Mouse (Mus musculus): ENCODE data around the gene Elavl3. TPM values are rescaled to one million over a fixed set of nuclear protein-coding genes. Genes with fewer than 3 reads are reported as not detected.

The Elavl3 gene
- polyA plus RNA-seq, 1 experiment from 2014 or later: 0.27 TPM

DNA sequence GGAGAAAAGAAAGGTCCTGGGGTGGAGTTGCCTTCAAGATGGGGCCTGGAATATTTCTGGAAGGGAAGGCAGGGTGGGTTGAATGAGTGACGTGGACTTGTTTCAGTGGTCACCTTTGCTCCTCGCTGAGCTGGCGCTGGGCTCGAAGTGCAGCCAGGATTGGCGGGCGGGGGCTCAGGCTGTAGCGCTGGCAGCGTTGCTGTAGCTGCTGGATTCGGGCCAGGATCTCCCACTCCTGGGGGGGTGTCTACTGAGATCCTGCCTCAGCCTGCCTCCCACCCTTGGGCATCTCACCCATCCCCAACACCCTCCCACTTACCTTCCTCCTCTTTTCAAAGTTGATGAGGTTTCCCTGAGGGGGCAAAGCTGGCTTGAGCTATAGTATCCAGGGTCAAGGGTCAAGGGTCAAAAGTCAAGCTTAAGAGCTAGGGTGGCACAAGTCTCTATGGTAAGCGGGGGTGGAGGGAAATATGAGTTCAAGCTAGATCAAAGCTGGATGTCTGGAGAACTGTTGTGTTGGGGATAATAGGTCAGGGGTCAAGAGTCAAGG, 75.1 kb downstream of the Elavl3 start:
- Histone ChIP-seq H3K27me3 (ENCODE audit: control insufficient read depth, insufficient read depth, low read length) (peaks cover 13% of the 10 kb centered on the region), H3K4me2 (no peak overlapping the region), H3K4me3 (ENCODE audit: low read depth, low read length) (no peak overlapping the region), H3K4me1 (ENCODE audit: control insufficient read depth, insufficient read depth, low read length) (no peaks in the 10 kb centered on the region), H3K36me3 (ENCODE audit: control insufficient read depth, insufficient read depth, low read length) (no peaks in the 10 kb centered on the region), H3K9ac (ENCODE audit: low read depth, low read length) (no peak overlapping the region), H3K27ac (ENCODE audit: low read depth, low read length) (no peak overlapping the region), H3K9me3 (replicated peaks; ENCODE audit: control insufficient read depth, low read length) (no peaks in the 10 kb centered on the region)
- WGBS (ENCODE audit: insufficient replicate concordance): 88% methylated on average over 10 of the region's 10 CpGs
- no peak for ATAC-seq (replicated peaks; ENCODE audit: insufficient number of reproducible peaks, low FRiP score, low TSS enrichment)

DNA sequence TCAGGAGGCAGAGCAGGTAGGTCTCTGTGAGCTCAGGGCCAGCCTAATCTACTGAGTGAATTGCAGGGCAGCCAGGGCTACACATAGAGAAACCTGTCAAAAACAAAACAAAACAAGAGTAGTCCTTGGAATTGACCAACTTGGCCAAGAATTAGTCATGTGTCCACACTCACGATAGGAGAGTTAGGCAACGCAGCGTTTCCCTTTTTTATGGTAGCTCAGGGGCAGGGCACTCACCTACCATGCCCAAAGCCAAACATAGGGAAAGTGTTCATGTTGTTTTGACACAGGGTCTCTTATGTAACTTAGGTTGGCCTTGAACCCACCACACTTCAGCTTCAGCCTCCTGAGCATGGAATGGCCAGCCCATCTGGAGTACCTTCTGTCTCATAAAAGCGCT, 82.5 kb downstream of the Elavl3 start:
- WGBS (ENCODE audit: insufficient replicate concordance): 80% methylated on average over 4 of the region's 4 CpGs

DNA sequence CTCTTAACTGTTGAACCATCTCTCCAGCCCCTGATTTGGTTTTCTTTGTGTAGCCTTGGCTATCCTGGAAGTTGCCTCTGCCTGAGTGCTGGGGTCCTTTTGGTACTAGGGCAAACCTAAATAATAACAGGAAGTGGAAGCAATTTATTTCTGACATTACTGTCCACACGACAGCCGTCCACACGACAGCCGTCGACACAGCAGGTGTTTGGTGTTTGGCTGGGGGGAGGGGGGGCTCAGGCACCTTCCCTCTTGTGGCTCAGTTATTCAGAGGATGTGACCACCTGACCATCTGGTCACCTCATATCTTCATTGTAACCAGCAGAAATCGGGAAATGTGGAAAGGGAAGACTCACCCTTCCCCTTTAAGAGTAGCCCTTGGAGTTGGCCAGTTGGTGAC, 82.9 kb downstream of the Elavl3 start:
- no peak for ATAC-seq (replicated peaks; ENCODE audit: insufficient number of reproducible peaks, low FRiP score, low TSS enrichment)
- Histone ChIP-seq H3K9ac (ENCODE audit: low read depth, low read length) (no peak overlapping the region), H3K4me3 (ENCODE audit: low read depth, low read length) (no peak overlapping the region), H3K4me2 (no peak overlapping the region), H3K9me3 (replicated peaks; ENCODE audit: control insufficient read depth, low read length) (no peaks in the 10 kb centered on the region), H3K4me1 (ENCODE audit: control insufficient read depth, insufficient read depth, low read length) (0 out of 2 replicates have a peak, but pooled peaks cover under 1% of the 10 kb centered on the region), H3K27ac (ENCODE audit: low read depth, low read length) (no peak overlapping the region), H3K36me3 (ENCODE audit: control insufficient read depth, insufficient read depth, low read length) (no peaks in the 10 kb centered on the region), H3K27me3 (ENCODE audit: control insufficient read depth, insufficient read depth, low read length) (no peaks in the 10 kb centered on the region)
- WGBS (ENCODE audit: insufficient replicate concordance): 57% methylated on average over 6 of the region's 6 CpGs

More for the DNA sequence above, 82.5 kb downstream of the Elavl3 start:
- no peaks in the 10 kb centered on the region for H3K36me3 ChIP-seq (ENCODE audit: control insufficient read depth, insufficient read depth, low read length)
- H3K27me3 ChIP-seq (ENCODE audit: control insufficient read depth, insufficient read depth, low read length): no peaks in the 10 kb centered on the region
- no peaks in the 10 kb centered on the region for H3K9me3 ChIP-seq (replicated peaks; ENCODE audit: control insufficient read depth, low read length)
- no peaks in the 10 kb centered on the region for H3K4me1 ChIP-seq (ENCODE audit: control insufficient read depth, insufficient read depth, low read length)
- no peak overlapping the region for H3K9ac ChIP-seq (ENCODE audit: low read depth, low read length)
- H3K4me2 ChIP-seq: no peak overlapping the region
- no peak overlapping the region for H3K4me3 ChIP-seq (ENCODE audit: low read depth, low read length)
- ATAC-seq (replicated peaks; ENCODE audit: insufficient number of reproducible peaks, low FRiP score, low TSS enrichment): no peak
- H3K27ac ChIP-seq (ENCODE audit: low read depth, low read length): no peak overlapping the region

Other genes with a start within 250 kb of the Elavl3 start
- gene Angptl8, start 216.5 kb downstream of the Elavl3 start, polyA plus RNA-seq (2014; fragmentation: Nextera tagmentation; extraction: Ambion mirVana): 1.1 and 1.9 TPM in 2 replicates
- gene Dock6, start 199.4 kb downstream of the Elavl3 start, polyA plus RNA-seq (2014; fragmentation: Nextera tagmentation; extraction: Ambion mirVana): 43.9 and 50.1 TPM in 2 replicates
- 5.6 and 6.4 TPM in 2 replicates for gene Rab3d, start 133.8 kb downstream of the Elavl3 start, polyA plus RNA-seq (2014; fragmentation: Nextera tagmentation; extraction: Ambion mirVana)
- gene Ccdc159, start 124.6 kb downstream of the Elavl3 start, polyA plus RNA-seq (2014; fragmentation: Nextera tagmentation; extraction: Ambion mirVana): 2.3 and 3.3 TPM in 2 replicates
- 39.0 and 45.1 TPM in 2 replicates for gene Tmem205, start 124.5 kb downstream of the Elavl3 start, polyA plus RNA-seq (2014; fragmentation: Nextera tagmentation; extraction: Ambion mirVana)
- 5.3 and 5.5 TPM in 2 replicates for gene Plppr2, start 115.0 kb downstream of the Elavl3 start, polyA plus RNA-seq (2014; fragmentation: Nextera tagmentation; extraction: Ambion mirVana)
- gene Swsap1, start 96.3 kb downstream of the Elavl3 start, polyA plus RNA-seq (2014; fragmentation: Nextera tagmentation; extraction: Ambion mirVana): 9.0 and 13.1 TPM in 2 replicates
- 15.4 and 22.8 TPM in 2 replicates for gene Epor, start 88.5 kb downstream of the Elavl3 start, polyA plus RNA-seq (2014; fragmentation: Nextera tagmentation; extraction: Ambion mirVana)
- 0.74 and 1.1 TPM in 2 replicates for gene Rgl3, start 62.6 kb downstream of the Elavl3 start, polyA plus RNA-seq (2014; fragmentation: Nextera tagmentation; extraction: Ambion mirVana)
- gene Ccdc151, start 49.4 kb downstream of the Elavl3 start, polyA plus RNA-seq (2014; fragmentation: Nextera tagmentation; extraction: Ambion mirVana): not detected in 2 replicates
- 72.2 and 77.8 TPM in 2 replicates for gene Prkcsh, start 49.2 kb downstream of the Elavl3 start, polyA plus RNA-seq (2014; fragmentation: Nextera tagmentation; extraction: Ambion mirVana)
- not detected in 2 replicates for gene Gm49318, start 19.2 kb upstream of the Elavl3 start, polyA plus RNA-seq (2014; fragmentation: Nextera tagmentation; extraction: Ambion mirVana)
- gene Zfp653, start 19.4 kb upstream of the Elavl3 start, polyA plus RNA-seq (2014; fragmentation: Nextera tagmentation; extraction: Ambion mirVana): 5.5 and 6.7 TPM in 2 replicates
- 48.4 and 50.6 TPM in 2 replicates for gene Ecsit, start 33.4 kb upstream of the Elavl3 start, polyA plus RNA-seq (2014; fragmentation: Nextera tagmentation; extraction: Ambion mirVana)
- gene Cnn1, start 47.2 kb upstream of the Elavl3 start, polyA plus RNA-seq (2014; fragmentation: Nextera tagmentation; extraction: Ambion mirVana): 388 and 445 TPM in 2 replicates
- gene Elof1, start 65.1 kb upstream of the Elavl3 start, polyA plus RNA-seq (2014; fragmentation: Nextera tagmentation; extraction: Ambion mirVana): 132 and 134 TPM in 2 replicates
- 51.6 and 68.9 TPM in 2 replicates for gene Acp5, start 83.7 kb upstream of the Elavl3 start, polyA plus RNA-seq (2014; fragmentation: Nextera tagmentation; extraction: Ambion mirVana)
- 47.0 and 47.8 TPM in 2 replicates for gene Pigyl, start 104.8 kb upstream of the Elavl3 start, polyA plus RNA-seq (2014; fragmentation: Nextera tagmentation; extraction: Ambion mirVana)
- 0.04 and 0.10 TPM in 2 replicates for gene Zfp872, start 136.1 kb upstream of the Elavl3 start, polyA plus RNA-seq (2014; fragmentation: Nextera tagmentation; extraction: Ambion mirVana)
- gene Zfp809, start 173.7 kb upstream of the Elavl3 start, polyA plus RNA-seq (2014; fragmentation: Nextera tagmentation; extraction: Ambion mirVana): 19.0 and 20.0 TPM in 2 replicates
- gene Zfp599, start 207.9 kb upstream of the Elavl3 start, polyA plus RNA-seq (2014; fragmentation: Nextera tagmentation; extraction: Ambion mirVana): 3.1 and 5.6 TPM in 2 replicates